Mouse (Mus musculus): ENCODE data around the gene Vps26b. TPM values are rescaled to one million over a fixed set of nuclear protein-coding genes. Genes with fewer than 3 reads are reported as not detected.

Vps26b gene
- total RNA-seq, 2 experiments from 2014 or later: 106 to 111 TPM

DNA sequence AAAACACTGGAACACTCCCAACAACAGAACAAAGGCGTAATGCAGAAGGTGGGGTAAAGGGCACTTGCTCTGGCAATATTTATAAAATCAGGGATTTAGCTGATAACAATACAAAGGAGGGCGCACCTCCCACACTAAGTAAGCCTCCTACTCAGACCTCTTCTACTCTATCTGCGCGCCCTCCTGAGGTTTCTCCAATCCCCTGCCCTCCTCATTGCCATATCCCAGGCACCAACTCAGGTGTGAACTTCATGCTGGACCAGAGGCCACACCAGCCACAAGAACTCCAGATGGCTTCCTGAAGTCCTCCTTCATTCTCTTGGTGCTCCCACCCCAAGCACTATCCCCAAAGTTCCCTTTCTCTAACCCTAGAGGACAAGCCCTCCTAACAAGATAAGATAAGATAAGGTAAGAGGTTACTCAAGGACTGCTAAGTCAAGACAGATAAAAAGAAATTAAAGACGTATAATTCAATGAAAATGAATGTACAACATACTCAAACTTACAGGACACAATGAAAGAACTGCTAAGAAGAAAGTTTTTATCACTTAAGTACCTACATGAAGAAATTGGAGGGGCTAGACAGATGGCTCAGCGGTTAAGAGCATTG, 44.1 kb downstream of the Vps26b start:
- H3K4me3 ChIP-seq: no peak overlapping the region
- no peak overlapping the region for H3K27ac ChIP-seq
- no peak for TF ChIP-seq CTCF (conservative IDR thresholded peaks at IDR 0.05)
- no peak for DNase-seq (ENCODE audit: low spot score in 2 of 2)

DNA sequence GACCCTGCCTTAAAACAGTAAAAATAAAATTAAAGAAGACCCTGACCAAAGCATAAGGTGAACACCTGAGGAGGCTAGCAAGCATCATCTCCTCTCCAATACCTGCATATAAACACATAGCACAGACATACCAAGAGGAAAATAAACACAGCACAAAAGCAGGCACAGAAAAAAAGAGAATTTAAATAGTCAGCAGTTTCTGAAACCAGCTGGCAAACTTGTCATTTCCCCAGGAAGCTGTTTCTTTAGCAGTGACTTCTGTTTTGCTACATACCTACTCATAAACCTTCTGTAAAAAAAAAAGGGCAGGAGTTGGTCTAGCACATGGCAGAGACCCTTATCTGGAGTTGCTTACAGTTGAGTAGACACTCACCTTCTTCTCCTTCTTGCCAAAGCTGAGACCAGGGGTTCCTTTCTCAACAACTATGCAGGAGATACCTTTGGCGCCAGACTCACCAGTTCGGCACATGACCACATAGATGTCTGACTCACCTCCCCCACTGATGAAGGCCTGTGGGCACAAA, 44.7 kb downstream of the Vps26b start:
- no peak for DNase-seq (ENCODE audit: low spot score in 2 of 2)
- no peak for TF ChIP-seq CTCF (conservative IDR thresholded peaks at IDR 0.05)

DNA sequence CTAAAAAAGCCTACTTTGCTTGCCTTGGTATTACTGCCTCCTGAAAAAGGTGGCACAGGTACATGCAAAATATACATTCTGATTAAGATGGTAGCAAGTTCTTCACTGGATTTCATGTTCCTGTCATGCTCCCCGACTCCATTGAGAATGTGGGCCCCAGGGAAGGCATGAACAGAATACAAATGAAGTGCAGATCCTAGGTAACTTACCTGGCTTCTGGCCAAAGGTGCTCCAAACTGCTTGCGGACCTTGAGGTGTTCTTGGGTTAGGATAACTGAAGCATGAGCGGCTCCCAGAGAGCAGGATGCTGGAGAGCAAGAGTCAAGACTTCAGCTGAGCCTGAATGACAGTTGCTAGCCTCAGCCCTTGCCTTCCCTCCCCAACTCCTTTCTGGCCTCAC, 51.1 kb downstream of the Vps26b start:
- H3K27ac ChIP-seq: no peak overlapping the region
- TF ChIP-seq CTCF (conservative IDR thresholded peaks at IDR 0.05): no peak
- no peak overlapping the region for H3K4me3 ChIP-seq
- no peak for DNase-seq (ENCODE audit: low spot score in 2 of 2)

More for the DNA sequence above, 44.7 kb downstream of the Vps26b start:
- no peak overlapping the region for H3K27ac ChIP-seq
- no peak overlapping the region for H3K4me3 ChIP-seq

DNA sequence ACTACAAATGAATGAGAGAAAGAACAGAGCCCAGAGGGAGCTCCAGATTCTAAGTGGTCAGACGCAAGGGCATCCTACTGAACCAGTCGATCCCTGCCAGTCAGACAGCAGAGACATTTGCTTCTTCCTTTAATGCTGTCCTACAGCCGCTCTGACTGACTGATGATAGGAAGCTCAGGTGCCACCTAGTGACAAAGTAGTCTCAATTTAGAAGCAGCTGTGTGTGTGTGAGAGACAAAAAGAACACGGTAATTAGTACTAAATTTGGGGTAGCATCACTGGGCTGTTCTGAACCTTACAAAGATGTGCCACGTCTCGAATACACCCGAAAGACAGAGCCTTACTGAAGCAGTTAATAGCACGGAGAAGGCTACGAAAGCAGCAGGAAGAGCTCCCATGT, 52.1 kb downstream of the Vps26b start:
- no peak overlapping the region for H3K27ac ChIP-seq
- H3K4me3 ChIP-seq: no peak overlapping the region
- DNase-seq (ENCODE audit: low spot score in 2 of 2): no peak
- peak; percentile 64 for TF ChIP-seq CTCF (conservative IDR thresholded peaks at IDR 0.05)

Other genes starting within 250 kb of the Vps26b start
- under 1 TPM; 0.49 to 0.69 TPM for gene Glb1l2, start 223.6 kb downstream of the Vps26b start, total RNA-seq (2021)
- not detected for gene Glb1l3, start 169.2 kb downstream of the Vps26b start, total RNA-seq (2021)
- not detected for gene Gm1110, start 107.0 kb downstream of the Vps26b start, total RNA-seq (2021)
- gene Acad8, start 30.5 kb downstream of the Vps26b start, total RNA-seq (2021): 10 to 100 TPM; 37.6 to 40.7 TPM
- 100 to 1,000 TPM in 1 of 2 experiments, 10 to 100 TPM in 1; 98.7 to 107 TPM for gene Thyn1, start 30.4 kb downstream of the Vps26b start, total RNA-seq (2021)
- gene Ncapd3, start 110 bp upstream of the Vps26b start, total RNA-seq (2021): 10 to 100 TPM; 18.8 to 19.6 TPM
- 10 to 100 TPM; 36.4 to 42.3 TPM for gene Jam3, start 125.4 kb upstream of the Vps26b start, total RNA-seq (2021)